Mouse (Mus musculus) ES-E14 (cell line): ENCODE data around the gene Elfn1. TPM values are rescaled to one million over a fixed set of nuclear protein-coding genes. Genes with fewer than 3 reads are reported as not detected.

Experiments
- DNase-seq: peaks from one replicate; pipeline ENCODE4 v3.0.0-alpha.2; 2013; ENCODE audit warnings: low read depth, low spot score
- H3K27ac ChIP-seq: 2 replicates; pipeline ENCODE4 v1.5.1; 2012; ENCODE audit warnings: low read depth, mild to moderate bottlenecking, low read length, moderate library complexity, mixed read lengths; ENCODE audit not compliant: poor library complexity, insufficient read depth, severe bottlenecking
- H3K36me3 ChIP-seq: 2 replicates; pipeline ENCODE4 v1.6.1; 2012; ENCODE audit warnings: mild to moderate bottlenecking, low read length, moderate library complexity, mixed read lengths; ENCODE audit not compliant: control insufficient read depth, poor library complexity, insufficient read depth, severe bottlenecking
- H3K4me1 ChIP-seq, 2 experiments: fragments of 150-350 bp in 1 of 2; sonication (generic) in 1 of 2; 2 replicates each; pipeline ENCODE4 v1.6.1; 2012; ENCODE audit warnings: low read length in 2 of 2, mild to moderate bottlenecking in 1 of 2, mixed read lengths in 1 of 2; ENCODE audit not compliant: control insufficient read depth in 2 of 2, insufficient read depth in 2 of 2, poor library complexity in 1 of 2
- H3K4me3 ChIP-seq, 2 experiments: fragments of 150-350 bp in 1 of 2; sonication (generic) in 1 of 2; 2 replicates each; pipeline ENCODE4 v1.5.1; 2012; ENCODE audit warnings: low read length in 2 of 2, low read depth in 1 of 2, mild to moderate bottlenecking in 1 of 2, mixed read lengths in 1 of 2; ENCODE audit not compliant: insufficient read depth in 1 of 2, poor library complexity in 1 of 2, severe bottlenecking in 1 of 2
- H3K9ac ChIP-seq: 2 replicates; pipeline ENCODE4 v1.6.1; 2012; ENCODE audit warnings: low read depth, mild to moderate bottlenecking, low read length, mixed read lengths; ENCODE audit not compliant: poor library complexity, insufficient read depth, severe bottlenecking
- H3K9me3 ChIP-seq: fragments of 150-350 bp; sonication (generic); 2 replicates; pipeline ENCODE4 v1.6.1; 2012; ENCODE audit warnings: low read depth, mild to moderate bottlenecking, low read length; ENCODE audit not compliant: control insufficient read depth, insufficient read depth
- CHD2 ChIP-seq: IDR thresholded peaks from 2 replicates; pipeline ENCODE4 v1.6.1; 2014; ENCODE audit warnings: mild to moderate bottlenecking, low read depth, low read length, inconsistent platforms
- HCFC1 ChIP-seq: IDR thresholded peaks from 2 replicates; pipeline ENCODE4 v1.6.1; 2012; ENCODE audit warnings: low read length, inconsistent platforms, borderline replicate concordance; ENCODE audit not compliant: insufficient read depth
- MAFK ChIP-seq: IDR thresholded peaks from 2 replicates; pipeline ENCODE4 v1.6.1; 2014; ENCODE audit warnings: mild to moderate bottlenecking, low read depth, low read length, inconsistent platforms; ENCODE audit not compliant: insufficient read depth
- ZC3H11A ChIP-seq: IDR thresholded peaks from 2 replicates; pipeline ENCODE4 v1.6.1; 2012; ENCODE audit warnings: low read depth, mild to moderate bottlenecking, inconsistent platforms, low read length, borderline replicate concordance
- ZNF384 ChIP-seq: IDR thresholded peaks from 2 replicates; pipeline ENCODE4 v1.6.1; 2012; ENCODE audit warnings: low read depth, low read length, inconsistent platforms
- in situ Hi-C, 2 experiments: fragments of 600-800 bp; cut with MboI; formaldehyde crosslinking; loops; one replicate each; pipeline ENCODE4 v1.15.1; 2025; ENCODE audit warnings: low sequenced_read_pairs in 2 of 2, inconsistent platforms in 1 of 2; ENCODE audit not compliant: unreplicated experiment in 2 of 2
- total RNA-seq: library from RNA; depleted of rRNA; stranded (reverse); fragments of 300-350 nt; gene quantifications from 2 replicates; pipeline ENCODE4 v1.2.3, GENCODE M21; 2012

The Elfn1 gene
- total RNA-seq, 1 experiment = 1.1 TPM

DNA sequence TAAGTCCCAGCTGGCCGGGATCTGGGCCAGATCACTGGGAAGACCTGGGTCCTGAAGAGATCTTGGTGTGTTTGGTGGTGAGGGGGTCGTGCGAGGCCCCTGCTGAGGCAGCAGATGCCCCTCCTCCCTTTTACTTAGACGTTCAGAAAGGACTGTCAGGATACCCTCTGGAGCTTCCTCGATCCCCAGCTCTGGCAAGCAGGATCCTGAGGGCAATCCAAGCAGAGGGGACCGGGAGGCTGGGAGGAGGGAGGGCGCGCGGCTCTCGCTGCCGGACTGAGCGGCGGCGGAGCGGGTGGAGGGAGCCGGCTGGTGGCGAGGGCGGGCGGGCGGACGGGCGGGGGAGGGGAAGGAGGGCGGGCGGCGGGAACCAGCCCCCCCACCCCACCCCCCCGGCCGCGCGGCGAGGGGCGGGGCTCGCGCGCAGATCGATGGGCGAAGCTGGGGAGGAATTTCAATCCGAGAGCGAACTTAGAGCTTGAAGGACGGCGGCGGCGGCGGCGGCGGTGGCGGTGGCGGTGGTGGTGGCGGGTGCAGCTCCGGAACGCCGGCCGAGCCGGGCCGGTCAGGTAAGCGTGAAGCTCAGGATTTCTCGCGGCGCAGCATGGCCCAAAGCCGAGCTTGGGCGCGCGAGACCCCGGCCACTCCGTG lies 4.5 kb downstream of the Elfn1 start:
- TF ChIP-seq ZC3H11A (no peak), HCFC1 (no peak), MAFK (no peak), CHD2 (no peak), ZNF384 (no peak)
- Histone ChIP-seq H3K9ac (peak overlapping the region; percentile 63), H3K36me3 (no peaks in the 10 kb centered on the region), H3K9me3 (no peaks in the 10 kb centered on the region), H3K4me1 (peaks cover 0 to 16% of the 10 kb centered on the region in 2 experiments; a peak in 1 of 4 replicates), H3K4me3 (peak overlapping the region; percentile 49 to 72; a peak in 3 of 4 replicates), H3K27ac (no peak overlapping the region)
- DNase-seq = no peak
- in situ Hi-C loops = loop anchor here in 1 of 2 experiments (5.0 kb wide), 1 partner anchor 365 kb away; no protein-coding TSS in a partner anchor

DNA sequence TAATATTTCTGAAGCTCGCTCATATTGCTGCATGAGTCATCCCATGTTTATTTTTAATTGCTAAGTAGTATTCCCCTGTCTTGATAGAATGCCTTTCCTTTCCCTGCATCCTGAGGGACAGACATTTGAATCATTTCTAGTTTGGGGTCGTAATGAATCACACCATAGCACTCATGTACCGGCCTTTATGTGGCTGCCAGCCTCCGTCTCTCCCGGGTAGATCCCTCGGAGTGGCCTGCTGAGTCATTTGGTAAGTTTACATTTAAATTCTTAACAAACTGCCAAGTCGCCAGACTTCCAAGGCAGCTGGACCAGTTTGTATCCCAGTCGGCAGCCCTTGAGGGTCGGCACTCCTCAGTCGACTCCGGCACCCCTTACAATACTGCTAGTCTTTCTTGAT lies 13.9 kb downstream of the Elfn1 start:
- Histone ChIP-seq H3K9ac (no peak overlapping the region), H3K36me3 (no peaks in the 10 kb centered on the region), H3K4me3 (no peak overlapping the region), H3K9me3 (no peaks in the 10 kb centered on the region), H3K27ac (no peak overlapping the region), H3K4me1 (0 out of 4 replicates have a peak, but pooled peaks cover 0 to 1% of the 10 kb centered on the region in 2 experiments)
- in situ Hi-C loops = no loop called here
- no peak for TF ChIP-seq CHD2
- TF ChIP-seq ZC3H11A = no peak
- TF ChIP-seq MAFK = no peak
- TF ChIP-seq ZNF384 = no peak
- no peak for TF ChIP-seq HCFC1
- no peak for DNase-seq

DNA sequence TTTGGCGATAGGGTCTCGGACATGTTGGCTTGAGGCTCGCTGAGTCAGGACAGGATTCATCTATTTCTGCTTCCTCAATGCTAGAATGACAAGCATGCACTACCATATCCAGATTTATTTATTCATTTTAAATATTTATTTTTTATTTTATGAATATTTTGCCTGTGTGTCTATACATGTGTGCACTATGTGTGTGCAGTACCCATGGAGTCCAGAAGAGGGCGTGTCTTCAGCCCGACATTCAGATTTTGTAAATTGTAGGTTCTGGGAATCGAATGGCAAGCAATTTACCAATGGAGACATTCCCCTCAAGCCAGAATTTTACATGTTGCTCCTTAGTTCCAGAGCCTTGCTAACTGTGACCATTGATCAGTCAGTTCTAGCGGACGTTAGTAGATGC lies 16.1 kb downstream of the Elfn1 start:
- Histone ChIP-seq H3K4me3 (no peak overlapping the region), H3K27ac (no peak overlapping the region), H3K9ac (no peak overlapping the region), H3K36me3 (no peaks in the 10 kb centered on the region), H3K9me3 (no peaks in the 10 kb centered on the region), H3K4me1 (0 out of 4 replicates have a peak, but pooled peaks cover 0 to 1% of the 10 kb centered on the region in 2 experiments)
- TF ChIP-seq ZC3H11A (no peak), CHD2 (no peak), MAFK (no peak)
- DNase-seq = no peak
- in situ Hi-C loops = no loop called here

DNA sequence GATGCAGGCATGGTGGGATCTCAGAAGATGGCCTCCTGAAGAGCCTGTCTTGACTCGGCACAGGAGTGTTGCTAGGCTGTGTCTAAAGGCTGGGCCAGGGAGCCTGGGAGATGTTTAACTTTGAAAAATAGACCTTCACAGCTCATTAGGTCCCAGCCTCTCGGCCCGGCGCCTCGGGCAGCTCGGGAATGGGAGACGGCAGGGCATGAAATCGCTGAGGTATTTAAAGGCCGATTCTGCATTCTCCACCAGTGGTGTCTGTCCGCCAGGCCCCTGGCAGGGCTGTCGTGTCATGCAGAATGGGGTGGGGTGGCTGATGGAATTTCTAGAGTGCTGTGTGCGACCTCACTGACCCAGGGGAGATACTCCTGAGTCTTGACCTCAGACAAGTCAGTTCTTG lies 22.4 kb downstream of the Elfn1 start:
- H3K4me1 ChIP-seq = peaks cover 7 to 26% of the 10 kb centered on the region in 2 experiments; a peak in 3 of 4 replicates
- no peak for DNase-seq
- no peak for TF ChIP-seq ZC3H11A
- no peak for TF ChIP-seq CHD2
- no peak for TF ChIP-seq HCFC1
- TF ChIP-seq ZNF384 = no peak
- TF ChIP-seq MAFK = no peak

More for the DNA sequence above, 22.4 kb downstream of the Elfn1 start:
- H3K4me3 ChIP-seq = no peak overlapping the region
- H3K27ac ChIP-seq = no peak overlapping the region
- H3K9ac ChIP-seq = no peak overlapping the region
- no peaks in the 10 kb centered on the region for H3K9me3 ChIP-seq
- H3K36me3 ChIP-seq = no peaks in the 10 kb centered on the region
- in situ Hi-C loops = no loop called here
